1 mouse cellular context compared by ENCODE assay signal in the genomic region with DNA sequence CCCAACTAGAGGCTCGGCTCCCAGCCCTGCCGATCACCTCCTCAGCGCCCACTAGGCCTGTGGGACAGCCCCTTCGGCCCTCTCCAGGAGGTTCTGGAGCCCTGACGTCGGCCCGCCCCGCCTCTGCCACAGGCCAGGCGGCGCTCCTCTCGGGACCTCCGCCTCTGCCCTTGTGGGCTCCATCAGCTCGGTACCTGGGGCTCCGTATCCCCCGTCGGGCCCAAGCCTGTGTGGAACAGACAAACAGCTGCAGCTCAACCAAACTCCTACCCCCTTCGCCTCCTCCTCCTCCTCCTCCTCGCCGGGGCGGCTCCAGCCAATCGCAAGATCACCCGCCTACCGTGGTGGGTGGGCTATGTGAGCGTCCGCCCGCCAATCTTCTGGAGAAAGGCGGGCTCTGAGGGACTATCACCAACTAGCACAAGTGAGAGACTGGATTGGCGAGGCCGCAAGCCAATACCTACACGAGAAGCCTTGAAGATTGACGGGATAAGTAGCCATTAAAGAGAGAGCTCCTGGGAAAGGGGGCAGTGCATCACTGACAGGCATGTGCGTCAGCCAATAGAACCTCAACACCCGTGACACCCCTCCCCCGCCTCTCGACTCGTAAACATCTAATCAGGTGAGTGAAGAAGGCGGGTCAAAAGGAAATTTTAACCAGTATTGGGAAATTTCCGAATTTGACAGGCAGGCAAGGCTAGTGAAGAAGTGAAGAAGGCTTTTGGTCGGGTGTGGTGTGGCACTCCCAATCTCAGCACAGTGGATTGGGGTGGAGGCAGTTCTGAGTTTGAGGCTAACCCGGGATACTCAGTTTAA.
TF ChIP-seq lines count a peak whose summit lies in the region.

Gene Rab5b (minus strand): TSS at position 273 of the 816 bp plus-strand sequence.

TF ChIP-seq in CH12.LX, 34 proteins besides CTCF, POLR2A, EP300 and RAD21 (continued from another document):
- TF ChIP-seq ZNF384 (IDR thresholded peaks at IDR 0.05; ENCODE audit: low read depth, low read length): no peak
- TF ChIP-seq KAT2A (IDR thresholded peaks at IDR 0.05; ENCODE audit: insufficient replicate concordance, low read length): peak; percentile 93
- peak; percentile 77; the same call in 1 of the 2 replicates for TF ChIP-seq POLR2AphosphoS2 (IDR thresholded peaks at IDR 0.05; ENCODE audit: low read depth, low read length)
- TF ChIP-seq TBP (conservative IDR thresholded peaks at IDR 0.05; ENCODE audit: low read depth, low read length): no peak
- peak; percentile 79 for TF ChIP-seq HCFC1 (IDR thresholded peaks at IDR 0.05; ENCODE audit: low read depth, low read length)
- no peak for TF ChIP-seq MYC (IDR thresholded peaks at IDR 0.05; ENCODE audit: low read depth, low read length)
- TF ChIP-seq MAX (IDR thresholded peaks at IDR 0.05; ENCODE audit: low read length): peak; percentile 93
- TF ChIP-seq RCOR1 (conservative IDR thresholded peaks at IDR 0.05; ENCODE audit: low read depth, low read length): no peak
- TF ChIP-seq PAX5 (IDR thresholded peaks at IDR 0.05; ENCODE audit: low read length): no peak
- peak; percentile 49; the same call in 1 of the 2 replicates for TF ChIP-seq MEF2A (IDR thresholded peaks at IDR 0.05; ENCODE audit: borderline replicate concordance, low read depth, low read length)
- TF ChIP-seq GABPA (IDR thresholded peaks at IDR 0.05; ENCODE audit: insufficient replicate concordance, low read depth, low read length): no peak
- TF ChIP-seq USF1 (IDR thresholded peaks at IDR 0.05; ENCODE audit: low read depth, low read length): peak; percentile 55
- TF ChIP-seq MAZ (IDR thresholded peaks at IDR 0.05; ENCODE audit: low read depth, low read length): peak; percentile 93
- peak; percentile 45 for TF ChIP-seq SIN3A (IDR thresholded peaks at IDR 0.05; ENCODE audit: low read length)
- peak; percentile 99 for TF ChIP-seq CHD2 (IDR thresholded peaks at IDR 0.05; ENCODE audit: low read length)
- no peak for TF ChIP-seq JUND (conservative IDR thresholded peaks at IDR 0.05; ENCODE audit: low read depth, low read length)
- no peak for TF ChIP-seq ZC3H11A (IDR thresholded peaks at IDR 0.05; ENCODE audit: low read depth, low read length)
- TF ChIP-seq NELFE (IDR thresholded peaks at IDR 0.05; ENCODE audit: low read depth, low read length): peak; percentile 80
- peak; percentile 96 for TF ChIP-seq UBTF (IDR thresholded peaks at IDR 0.05; ENCODE audit: low read depth, low read length)
- no peak; the same call in 1 of the 2 replicates for TF ChIP-seq MXI1 (IDR thresholded peaks at IDR 0.05; ENCODE audit: low read depth, low read length)
- TF ChIP-seq ETS1 (conservative IDR thresholded peaks at IDR 0.05; ENCODE audit: low read depth, low read length): 0 out of 2 replicates have a peak, but pooled peaks have one; percentile 9
